8 mouse cellular contexts compared by ENCODE assay signal in genomic region chr9:78182474-78182873, GRCm38 (mm10). TPM values are rescaled to one million over a fixed set of nuclear protein-coding genes. Genes with fewer than 3 reads are reported as not detected.
DNase-seq lines count a peak whose midpoint lies in the region; ATAC-seq lines count a peak whose summit lies in the region.
"Not testable (repeated sequence)": the region's sequence is repeated elsewhere in the genome, so short reads cannot be mapped to it uniquely, and the experiment has no call there.
"Had no signal": no experiment of that assay in that cellular context is flagged by ENCODE, and none has a peak within 500 bp of the region (broad histone marks: within the 10 kb centered on the region; RNA-seq: fewer than 3 reads in every experiment).

Gene Gsta4, plus strand, starts transcription at chr9:78182774.

- ATAC-seq in forebrain, embryonic 14.5 days; heart, embryonic 12.5 days (ENCODE audit: insufficient number of reproducible peaks, low FRiP score); hindbrain, embryonic 15.5 days (ENCODE audit: low FRiP score, low read depth); liver, embryonic 11.5 days (replicated peaks; ENCODE audit: low FRiP score); midbrain, embryonic 15.5 days (replicated peaks): not testable (repeated sequence)

- 91% methylated on average over 4 of the region's 7 CpGs for WGBS in forebrain, embryonic 14.5 days
- 92% methylated on average over 5 of the region's 7 CpGs for WGBS in heart, embryonic 12.5 days
- 95% methylated on average over 4 of the region's 7 CpGs for WGBS in hindbrain, embryonic 15.5 days
- WGBS in liver, embryonic 11.5 days, result 95% methylated on average over 4 of the region's 7 CpGs
- over 99% methylated on average over 4 of the region's 7 CpGs for WGBS in midbrain, embryonic 15.5 days

- not testable (repeated sequence) for H3K36me3 ChIP-seq in forebrain, embryonic 14.5 days (ENCODE audit: control insufficient read depth, insufficient read depth, low read length); heart, embryonic 12.5 days; hindbrain, embryonic 15.5 days; liver, embryonic 11.5 days (ENCODE audit: control insufficient read depth, insufficient read depth, low read length); midbrain, embryonic 15.5 days (replicated peaks)

- not testable (repeated sequence) for H3K4me3 ChIP-seq in forebrain, embryonic 14.5 days (ENCODE audit: low read depth, low read length); heart, embryonic 12.5 days; hindbrain, embryonic 15.5 days; liver, embryonic 11.5 days (ENCODE audit: low read depth, low read length); midbrain, embryonic 15.5 days

- H3K9ac ChIP-seq in forebrain, embryonic 14.5 days (ENCODE audit: low read length); heart, embryonic 12.5 days; hindbrain, embryonic 15.5 days; liver, embryonic 11.5 days (ENCODE audit: low read depth, low read length); midbrain, embryonic 15.5 days: not testable (repeated sequence)

- not testable (repeated sequence) for H3K4me2 ChIP-seq in forebrain, embryonic 14.5 days (ENCODE audit: low read length); heart, embryonic 12.5 days; hindbrain, embryonic 15.5 days; liver, embryonic 11.5 days; midbrain, embryonic 15.5 days

- DNase-seq in adrenal gland, postnatal 4 days (ENCODE audit: low spot score in 2 of 2); forebrain, embryonic 14.5 days (ENCODE audit: low spot score); layer of hippocampus, postnatal 14 days (ENCODE audit: low spot score in 2 of 2); liver, embryonic 11.5 days (ENCODE audit: low spot score): not testable (repeated sequence)

- H3K27ac ChIP-seq in forebrain, embryonic 14.5 days (ENCODE audit: low read depth, low read length); heart, embryonic 12.5 days (ENCODE audit: poor library complexity, severe bottlenecking); hindbrain, embryonic 15.5 days (replicated peaks); liver, embryonic 11.5 days (ENCODE audit: low read depth, low read length); midbrain, embryonic 15.5 days: not testable (repeated sequence)

- H3K4me1 ChIP-seq in forebrain, embryonic 14.5 days (ENCODE audit: control insufficient read depth, insufficient read depth, low read length); heart, embryonic 12.5 days (replicated peaks); hindbrain, embryonic 15.5 days (replicated peaks); liver, embryonic 11.5 days (replicated peaks; ENCODE audit: control insufficient read depth, insufficient read depth, low read length); midbrain, embryonic 15.5 days: not testable (repeated sequence)

- not testable (repeated sequence) for H3K9me3 ChIP-seq in forebrain, embryonic 14.5 days (replicated peaks; ENCODE audit: control insufficient read depth, low read length); heart, embryonic 12.5 days (replicated peaks); hindbrain, embryonic 15.5 days; liver, embryonic 11.5 days (ENCODE audit: control insufficient read depth, low read length); midbrain, embryonic 15.5 days

- not testable (repeated sequence) for H3K27me3 ChIP-seq in forebrain, embryonic 14.5 days (replicated peaks; ENCODE audit: control insufficient read depth, insufficient read depth, low read length); heart, embryonic 12.5 days (replicated peaks); hindbrain, embryonic 15.5 days; liver, embryonic 11.5 days (replicated peaks; ENCODE audit: control insufficient read depth, insufficient read depth, low read length); midbrain, embryonic 15.5 days (replicated peaks)

RNA-seq across cellular contexts. Expression of gene Gsta4, which starts in this region (rescaled TPM):
- total RNA-seq in adrenal gland, postnatal 4 days (2021), result 10 to 100 TPM; 55.6 to 61.1 TPM
- 22.2 and 24.1 TPM in 2 replicates for polyA plus RNA-seq in forebrain, embryonic 14.5 days (2014; fragmentation: Nextera tagmentation; extraction: Ambion mirVana)
- polyA plus RNA-seq in heart, embryonic 12.5 days (2016; fragmentation: Nextera tagmentation; extraction: Ambion mirVana), result 73.9 and 74.5 TPM in 2 replicates
- 28.5 and 30.1 TPM in 2 replicates for polyA plus RNA-seq in hindbrain, embryonic 15.5 days (2015; fragmentation: Nextera tagmentation; extraction: Ambion mirVana)
- total RNA-seq in layer of hippocampus, postnatal 14 days (2021), result 10 to 100 TPM; 41.1 to 51.5 TPM
- polyA plus RNA-seq in liver, embryonic 11.5 days (2014; fragmentation: Nextera tagmentation; extraction: Ambion mirVana), result 33.3 and 40.6 TPM in 2 replicates
- polyA plus RNA-seq in midbrain, embryonic 15.5 days (2015; fragmentation: Nextera tagmentation; extraction: Ambion mirVana), result 15.7 and 21.0 TPM in 2 replicates
- total RNA-seq: megakaryocyte, adult 5-6 weeks had no signal
